Mouse (Mus musculus) gonadal fat pad, adult 2 months (tissue): ENCODE data around the gene Neurl1b. TPM values are rescaled to one million over a fixed set of nuclear protein-coding genes. Genes with fewer than 3 reads are reported as not detected.

Experiments
- DNase-seq: peaks from one replicate; pipeline ENCODE4 v3.0.0-alpha.2; 2012; ENCODE audit warnings: low read depth
- polyA plus RNA-seq: library from polyadenylated mRNA; depleted of rRNA; stranded (reverse); fragments of >200 nt; gene quantifications from 2 replicates; pipeline ENCODE4 v1.2.3, GENCODE M21; 2012; rRNA removed

The Neurl1b gene
- 7.2 and 13.0 TPM in 2 replicates for polyA plus RNA-seq

- DNase-seq = no peak
Measured at GRCm38 (mm10) chr17:26414523-26415354, at the start of gene Neurl1b. Neurl1b (plus strand) TSS chr17:26414829.

GRCm38 (mm10) chr17:26366792-26367191 is 47.8 kb upstream of the Neurl1b start:
- DNase-seq = no peak

GRCm38 (mm10) chr17:26368336-26368992 is 46.2 kb upstream of the Neurl1b start:
- peak; percentile 71 for DNase-seq

- DNase-seq = no peak
Measured at GRCm38 (mm10) chr17:26370521-26371245, 43.9 kb upstream of the Neurl1b start.

DNA sequence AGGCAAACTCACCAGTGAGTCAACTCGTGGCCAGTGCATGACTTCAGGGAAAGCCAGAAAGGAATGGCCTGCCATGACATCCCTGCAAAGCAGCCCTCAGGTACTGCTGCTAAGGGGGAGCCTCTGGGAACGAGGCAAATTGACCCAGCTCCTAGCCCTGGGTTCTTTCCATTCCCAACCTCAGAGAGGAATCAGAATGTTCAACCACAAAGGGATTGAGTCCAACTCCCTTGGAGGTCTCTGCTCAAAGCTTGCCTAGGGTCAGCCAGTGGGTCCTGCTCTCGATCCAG is 43.4 kb upstream of the Neurl1b start:
- DNase-seq = no peak

- no peak for DNase-seq
Measured at GRCm38 (mm10) chr17:26373211-26373610, 41.4 kb upstream of the Neurl1b start.

DNA sequence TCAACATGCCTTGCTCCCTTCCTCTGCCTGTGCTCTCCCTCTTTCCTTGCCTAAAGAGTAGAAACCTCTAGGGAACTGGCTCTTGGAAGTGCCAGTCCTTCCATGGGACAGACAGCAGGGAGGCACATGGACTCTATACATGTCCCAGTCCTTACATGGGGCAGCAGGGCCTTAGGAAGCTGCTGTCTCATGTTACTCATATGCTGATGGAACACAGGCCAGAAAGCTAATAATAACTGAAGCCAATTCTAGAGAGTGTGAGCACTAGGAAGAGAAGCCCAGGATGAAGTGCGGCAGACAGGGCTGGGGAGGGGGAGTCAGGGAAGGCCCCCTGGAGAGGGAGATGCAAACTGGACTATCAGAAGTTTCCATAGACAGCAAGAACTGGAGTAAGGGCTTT is 38.2 kb upstream of the Neurl1b start:
- no peak for DNase-seq

- no peak for DNase-seq
Measured at GRCm38 (mm10) chr17:26376994-26377744, 37.5 kb upstream of the Neurl1b start.

DNA sequence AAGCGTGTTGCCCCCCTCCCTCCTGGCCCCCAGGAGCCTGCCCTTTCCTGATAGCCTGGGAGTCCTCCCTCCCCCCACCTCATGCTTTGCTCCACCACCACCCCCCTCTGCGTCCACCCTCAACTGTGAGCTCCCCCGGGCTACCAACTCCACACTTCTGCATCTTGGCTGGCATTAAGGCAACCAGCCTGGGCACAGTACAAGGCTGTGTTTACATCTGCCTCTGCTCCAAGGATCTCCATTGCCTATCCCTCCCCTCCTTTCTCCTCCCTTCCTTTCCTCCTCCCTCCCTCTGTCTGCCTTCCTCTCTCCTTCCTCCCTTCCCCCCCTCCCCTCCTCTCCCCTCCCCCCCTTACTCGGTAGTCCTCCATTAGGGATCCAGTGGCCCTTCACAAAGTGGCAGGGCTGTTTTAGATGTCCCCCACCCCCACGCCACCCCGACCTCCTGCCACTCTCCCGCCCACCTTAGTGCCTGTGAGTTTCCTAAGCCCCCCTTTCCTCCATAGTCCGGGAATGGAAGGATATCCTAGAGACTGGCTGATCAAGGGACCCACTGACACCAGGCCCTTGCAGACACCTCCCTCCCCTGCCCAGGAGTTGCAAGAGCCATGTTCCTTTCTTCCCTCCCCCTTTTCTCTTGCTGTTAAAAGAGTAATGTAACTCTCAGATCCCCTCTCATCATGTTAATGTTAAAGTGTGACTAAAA is 34.2 kb upstream of the Neurl1b start:
- no peak for DNase-seq

- DNase-seq = no peak
Measured at GRCm38 (mm10) chr17:26380986-26381446, 33.6 kb upstream of the Neurl1b start.

DNA sequence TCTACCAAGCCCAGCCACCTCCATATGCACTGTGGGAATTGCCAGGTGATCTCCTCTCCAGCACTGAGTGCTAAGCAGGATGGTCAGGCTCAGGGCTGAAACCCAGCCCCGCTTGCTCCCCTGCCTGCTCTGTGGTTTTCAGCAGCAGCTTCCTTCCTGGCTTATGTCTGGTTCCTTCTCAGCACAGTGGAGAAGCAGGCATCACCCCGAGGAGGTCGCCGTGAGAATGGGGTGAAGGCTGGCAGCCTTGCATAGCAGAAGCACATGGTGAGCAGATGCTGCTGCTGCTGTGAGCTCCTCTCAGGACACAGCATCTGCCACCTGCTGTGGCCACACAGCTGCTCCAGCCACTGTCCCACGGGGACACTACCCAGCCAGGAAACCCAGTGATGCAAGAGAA is 33.0 kb upstream of the Neurl1b start:
- DNase-seq = no peak

DNA sequence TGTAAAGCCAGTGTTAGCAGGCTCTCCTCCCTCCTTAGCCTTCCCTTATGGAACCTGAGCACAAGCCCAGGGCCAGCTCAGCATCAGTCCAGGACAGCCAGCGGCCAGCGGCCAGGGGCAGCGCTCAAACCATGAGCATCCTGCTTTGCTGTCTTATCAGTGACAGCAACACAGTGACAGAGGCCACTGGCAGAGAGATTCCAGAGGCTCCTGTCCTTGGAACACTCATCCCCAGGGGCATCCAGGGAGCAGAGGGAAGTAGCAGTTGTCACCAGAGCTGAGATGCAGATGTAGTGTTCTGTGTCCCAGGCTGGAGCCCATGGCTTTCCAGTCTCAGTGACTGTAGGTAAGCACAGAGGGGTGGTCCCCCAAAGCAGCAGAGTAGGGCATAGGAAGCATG is 32.5 kb upstream of the Neurl1b start:
- DNase-seq = no peak

GRCm38 (mm10) chr17:26382687-26383086 is 31.9 kb upstream of the Neurl1b start:
- no peak for DNase-seq

DNA sequence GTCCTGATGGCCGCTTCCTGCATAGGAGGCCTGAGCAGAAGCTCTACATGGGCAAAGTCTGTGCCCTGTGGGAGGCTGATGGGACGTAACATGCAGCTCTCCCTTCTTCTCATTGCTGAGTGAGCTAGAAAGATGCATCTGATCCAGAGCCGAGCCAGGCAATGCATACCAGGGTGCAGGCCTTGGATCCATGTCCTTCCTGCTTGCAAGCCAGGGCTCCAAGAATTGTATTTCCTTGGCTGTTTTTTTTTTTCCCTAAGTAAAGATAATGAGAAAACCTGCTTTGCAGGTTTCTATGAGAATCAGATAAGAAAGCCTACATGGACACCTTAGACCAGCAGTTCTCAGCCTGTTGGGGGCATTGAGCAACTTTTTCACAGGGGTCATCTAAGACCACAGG is 30.5 kb upstream of the Neurl1b start:
- no peak for DNase-seq

DNA sequence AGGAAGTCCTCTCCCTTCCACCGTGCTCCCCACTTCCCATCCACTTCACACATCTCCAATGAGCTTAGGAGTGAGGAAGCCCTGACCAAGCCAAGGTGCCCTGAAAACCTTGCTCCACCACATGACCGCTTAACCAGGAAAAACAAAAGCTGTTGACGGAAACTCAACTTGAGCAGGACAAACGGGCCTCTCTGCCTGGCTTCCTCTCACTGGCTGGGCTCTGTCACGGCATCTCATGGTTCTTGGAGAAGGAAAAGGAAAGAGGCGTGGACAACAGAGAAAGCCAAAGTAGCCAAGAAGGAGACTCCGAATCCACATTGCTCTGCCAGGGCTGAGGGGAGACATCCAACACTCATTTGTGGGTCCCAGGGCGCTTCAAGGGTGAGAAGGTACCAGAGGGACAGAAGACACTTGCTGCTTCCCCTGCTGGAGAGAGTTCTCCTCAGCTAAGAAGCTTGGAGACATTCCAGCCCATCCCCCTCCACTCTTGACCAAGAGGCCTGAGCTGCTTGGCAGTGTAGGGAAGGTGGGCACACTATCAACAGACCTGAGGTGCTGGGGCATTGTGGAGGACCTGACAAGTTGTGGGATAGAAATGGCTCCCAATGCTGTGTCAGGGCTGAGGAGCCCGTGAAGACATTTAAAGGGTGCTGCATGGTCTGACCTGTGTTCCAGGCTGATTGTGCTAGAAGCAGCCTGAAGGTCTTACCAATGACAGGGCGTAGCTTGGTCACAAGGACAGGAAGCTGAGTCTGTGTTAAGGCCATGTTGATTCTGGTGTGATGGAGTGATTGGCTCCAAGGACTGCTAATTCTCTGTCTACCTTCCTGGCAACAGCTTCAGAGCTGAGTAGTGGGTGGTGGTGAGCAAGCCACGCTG is 29.1 kb upstream of the Neurl1b start:
- DNase-seq = no peak

DNA sequence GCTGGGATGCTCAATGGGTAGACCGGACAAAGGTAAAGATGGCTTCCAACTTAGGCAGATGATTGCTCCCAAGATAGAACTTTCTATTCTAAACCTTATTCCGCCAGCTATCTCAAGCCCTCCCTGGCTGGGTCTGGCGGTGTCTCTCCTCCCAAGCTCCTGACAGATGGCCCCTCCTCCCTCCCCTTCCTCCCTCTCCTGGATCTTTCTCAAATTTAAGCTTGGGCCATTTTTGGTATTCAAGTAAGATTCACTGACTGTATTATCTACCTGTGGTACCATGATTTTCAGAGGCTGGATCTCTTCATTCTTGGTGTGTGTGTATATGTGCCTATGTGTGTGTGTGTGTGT is 28.5 kb upstream of the Neurl1b start:
- DNase-seq = no peak

DNA sequence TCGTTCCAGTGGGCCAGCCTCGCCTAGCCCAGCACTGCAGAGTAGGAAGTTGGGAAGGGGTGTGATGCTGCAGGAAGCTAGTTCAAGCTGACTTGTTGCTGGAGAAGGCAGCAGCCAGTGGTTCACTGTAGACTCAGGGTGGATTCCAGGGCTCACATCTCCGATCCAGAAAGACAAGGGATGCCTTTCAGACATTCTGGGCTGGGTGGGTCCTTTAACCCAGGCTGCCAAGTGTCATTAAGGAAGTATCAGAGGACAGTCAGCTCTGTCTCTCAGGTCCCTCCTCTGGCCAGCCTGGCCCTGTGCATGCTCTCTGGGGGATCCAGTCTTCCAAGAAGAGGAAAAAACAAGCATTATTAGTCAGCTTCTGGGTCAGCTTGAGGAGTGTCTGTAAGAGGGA is 26.5 kb upstream of the Neurl1b start:
- DNase-seq = no peak

- no peak for DNase-seq
Measured at GRCm38 (mm10) chr17:26389241-26389640, 25.4 kb upstream of the Neurl1b start.

DNA sequence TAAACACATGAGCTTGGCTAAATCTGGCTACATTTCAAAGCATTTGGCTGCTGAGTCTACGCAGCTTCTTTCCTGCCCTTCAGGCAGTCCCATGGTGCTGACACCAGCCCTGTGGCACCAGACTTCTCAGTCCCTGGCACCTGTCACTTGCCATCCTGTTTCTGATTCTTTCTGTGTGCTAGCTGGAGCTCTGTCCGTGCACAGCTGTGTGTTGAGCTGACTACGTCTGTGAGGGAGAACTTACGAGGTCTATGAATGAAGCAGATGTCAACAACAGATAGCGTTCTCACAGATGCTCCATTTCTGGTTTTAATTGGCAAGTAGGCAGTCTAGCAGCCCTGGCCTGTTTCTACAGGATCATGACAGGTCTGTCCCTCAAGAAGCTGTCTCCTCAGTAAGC is 24.0 kb upstream of the Neurl1b start:
- no peak for DNase-seq

DNA sequence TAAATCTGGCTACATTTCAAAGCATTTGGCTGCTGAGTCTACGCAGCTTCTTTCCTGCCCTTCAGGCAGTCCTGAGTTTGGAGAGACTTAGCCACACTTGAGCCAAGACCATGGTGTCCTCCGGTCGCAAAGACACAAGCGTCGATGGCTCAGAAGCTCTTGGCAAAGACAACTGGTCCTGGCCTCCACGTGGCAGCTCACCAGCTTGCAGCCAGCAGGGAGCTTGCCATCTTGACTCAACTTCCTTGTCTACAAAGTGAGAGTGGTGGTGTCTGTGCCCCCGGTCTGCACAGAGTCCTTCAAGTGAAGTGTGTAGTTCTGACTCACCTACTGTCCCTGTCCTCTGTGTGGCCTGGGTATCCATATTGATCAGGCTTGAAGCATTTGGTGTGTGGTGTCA is 22.3 kb upstream of the Neurl1b start:
- no peak for DNase-seq
